Mouse (Mus musculus): ENCODE data around the gene Gm20696. TPM values are rescaled to one million over a fixed set of nuclear protein-coding genes. Genes with fewer than 3 reads are reported as not detected.

Gene Gm20696
- polyA plus RNA-seq, 1 experiment from 2014 or later: 2.4 TPM

DNA sequence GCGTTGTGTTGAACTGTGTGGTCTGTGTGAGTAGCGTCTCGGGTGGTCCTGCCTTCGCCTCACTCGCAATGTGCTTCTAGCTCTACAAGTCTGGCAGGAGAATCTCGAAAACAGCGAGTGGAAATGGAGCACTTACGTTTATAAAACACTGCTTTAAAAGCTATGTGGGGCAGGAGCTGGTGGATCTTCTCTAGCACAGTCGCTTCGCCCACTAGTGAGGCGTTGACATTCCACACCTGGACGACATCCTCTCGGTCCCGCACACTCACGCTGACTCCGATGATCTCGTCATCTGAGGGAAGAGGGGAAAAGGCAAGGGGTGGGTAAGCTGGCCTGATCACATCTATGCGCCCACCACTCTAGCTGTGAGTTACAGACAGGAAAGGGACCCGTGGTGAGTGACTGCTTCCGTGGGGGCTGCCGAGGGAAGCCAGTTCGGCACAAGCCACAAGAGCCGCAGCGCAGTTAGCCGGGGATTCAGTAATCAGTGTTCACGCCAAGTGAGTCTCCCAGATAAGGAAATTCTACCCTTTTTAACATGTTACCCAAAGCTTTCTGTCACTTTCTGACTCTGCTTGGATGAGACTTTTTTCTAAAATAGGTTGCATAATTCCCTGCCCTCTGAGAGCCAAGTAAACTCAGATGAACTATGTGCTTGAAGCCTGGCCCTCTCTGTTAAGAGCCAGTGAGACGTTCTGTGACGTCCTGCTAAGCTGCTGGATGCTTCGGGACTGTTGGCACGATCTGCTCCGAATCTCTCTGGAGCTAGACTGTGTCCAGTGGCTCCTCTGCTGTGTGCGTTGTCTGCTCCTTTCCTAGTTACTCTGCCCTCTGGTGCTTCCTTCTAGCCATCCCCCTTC lies 34.2 kb downstream of the Gm20696 start:
- ATAC-seq: no peak
- 80% methylated on average over 32 of the region's 32 CpGs for WGBS

GRCm38 (mm10) chr6:99631637-99632036 lies 35.0 kb downstream of the Gm20696 start:
- H3K4me3 ChIP-seq (ENCODE audit: low read length): no peak overlapping the region
- ATAC-seq: no peak
- no peak overlapping the region for H3K9ac ChIP-seq (ENCODE audit: low read depth, low read length)
- H3K36me3 ChIP-seq (ENCODE audit: control insufficient read depth, insufficient read depth, low read length): 0 out of 2 replicates have a peak, but pooled peaks cover 2% of the 10 kb centered on the region
- H3K27me3 ChIP-seq (replicated peaks; ENCODE audit: control insufficient read depth, insufficient read depth, low read length): no peaks in the 10 kb centered on the region
- no peaks in the 10 kb centered on the region for H3K9me3 ChIP-seq (ENCODE audit: control insufficient read depth, low read length)
- H3K27ac ChIP-seq (ENCODE audit: low read length): no peak overlapping the region
- WGBS: 89% methylated on average over 5 of the region's 5 CpGs
- H3K4me2 ChIP-seq (ENCODE audit: low read depth, low read length): no peak overlapping the region
- no peaks in the 10 kb centered on the region for H3K4me1 ChIP-seq (ENCODE audit: control insufficient read depth, insufficient read depth, low read length)

More for the DNA sequence above, 34.2 kb downstream of the Gm20696 start:
- H3K27ac ChIP-seq (ENCODE audit: low read length): no peak overlapping the region
- H3K4me1 ChIP-seq (ENCODE audit: control insufficient read depth, insufficient read depth, low read length): no peaks in the 10 kb centered on the region
- H3K27me3 ChIP-seq (replicated peaks; ENCODE audit: control insufficient read depth, insufficient read depth, low read length): no peaks in the 10 kb centered on the region
- no peaks in the 10 kb centered on the region for H3K9me3 ChIP-seq (ENCODE audit: control insufficient read depth, low read length)
- 0 out of 2 replicates have a peak, but pooled peaks cover 2% of the 10 kb centered on the region for H3K36me3 ChIP-seq (ENCODE audit: control insufficient read depth, insufficient read depth, low read length)
- no peak overlapping the region for H3K4me3 ChIP-seq (ENCODE audit: low read length)
- no peak overlapping the region for H3K4me2 ChIP-seq (ENCODE audit: low read depth, low read length)
- no peak overlapping the region for H3K9ac ChIP-seq (ENCODE audit: low read depth, low read length)

- H3K9me3 ChIP-seq (ENCODE audit: control insufficient read depth, low read length): no peaks in the 10 kb centered on the region
- WGBS: 81% methylated on average over 8 of the region's 8 CpGs
- H3K9ac ChIP-seq (ENCODE audit: low read depth, low read length): no peak overlapping the region
- 0 out of 2 replicates have a peak, but pooled peaks cover 2% of the 10 kb centered on the region for H3K36me3 ChIP-seq (ENCODE audit: control insufficient read depth, insufficient read depth, low read length)
- no peak overlapping the region for H3K27ac ChIP-seq (ENCODE audit: low read length)
- H3K4me3 ChIP-seq (ENCODE audit: low read length): no peak overlapping the region
- no peak for ATAC-seq
- H3K4me1 ChIP-seq (ENCODE audit: control insufficient read depth, insufficient read depth, low read length): no peaks in the 10 kb centered on the region
- no peak overlapping the region for H3K4me2 ChIP-seq (ENCODE audit: low read depth, low read length)
- H3K27me3 ChIP-seq (replicated peaks; ENCODE audit: control insufficient read depth, insufficient read depth, low read length): no peaks in the 10 kb centered on the region
These were observed 36.7 kb downstream of the Gm20696 start for GRCm38 (mm10) chr6:99629726-99630458.

DNA sequence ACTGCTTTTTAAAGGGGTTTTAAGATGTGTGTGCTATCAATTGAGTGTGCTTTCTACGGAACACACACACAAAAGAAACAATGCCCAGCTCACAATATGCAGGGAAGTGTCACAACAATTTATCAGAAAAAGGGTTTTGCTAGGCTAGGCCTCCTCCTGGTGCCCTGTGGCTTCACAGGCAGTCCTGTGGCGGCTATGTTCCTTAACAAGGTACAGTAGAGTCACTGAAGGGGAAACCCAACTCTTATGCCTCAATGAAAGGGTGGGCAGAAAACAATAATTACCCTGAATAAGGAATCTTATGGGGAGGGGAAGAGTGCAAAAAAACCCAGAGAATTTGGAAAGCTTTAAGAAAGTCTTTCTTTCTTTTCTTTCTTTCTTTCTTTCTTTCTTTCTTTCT lies 40.2 kb downstream of the Gm20696 start:
- Histone ChIP-seq H3K9ac (ENCODE audit: low read depth, low read length) (no peak overlapping the region), H3K36me3 (ENCODE audit: control insufficient read depth, insufficient read depth, low read length) (0 out of 2 replicates have a peak, but pooled peaks cover 2% of the 10 kb centered on the region), H3K4me3 (ENCODE audit: low read length) (no peak overlapping the region), H3K9me3 (ENCODE audit: control insufficient read depth, low read length) (no peaks in the 10 kb centered on the region), H3K4me2 (ENCODE audit: low read depth, low read length) (no peak overlapping the region), H3K4me1 (ENCODE audit: control insufficient read depth, insufficient read depth, low read length) (no peaks in the 10 kb centered on the region), H3K27me3 (replicated peaks; ENCODE audit: control insufficient read depth, insufficient read depth, low read length) (no peaks in the 10 kb centered on the region), H3K27ac (ENCODE audit: low read length) (no peak overlapping the region)
- 79% methylated on average over 2 of the region's 2 CpGs for WGBS
- ATAC-seq: no peak

- Histone ChIP-seq H3K36me3 (ENCODE audit: control insufficient read depth, insufficient read depth, low read length) (0 out of 2 replicates have a peak, but pooled peaks cover under 1% of the 10 kb centered on the region), H3K4me3 (ENCODE audit: low read length) (no peak overlapping the region), H3K9me3 (ENCODE audit: control insufficient read depth, low read length) (no peaks in the 10 kb centered on the region), H3K27ac (ENCODE audit: low read length) (no peak overlapping the region), H3K4me2 (ENCODE audit: low read depth, low read length) (no peak overlapping the region), H3K27me3 (replicated peaks; ENCODE audit: control insufficient read depth, insufficient read depth, low read length) (no peaks in the 10 kb centered on the region), H3K4me1 (ENCODE audit: control insufficient read depth, insufficient read depth, low read length) (no peaks in the 10 kb centered on the region), H3K9ac (ENCODE audit: low read depth, low read length) (no peak overlapping the region)
- 44% methylated on average over 7 of the region's 7 CpGs for WGBS
- no peak for ATAC-seq
These were observed 40.8 kb downstream of the Gm20696 start for GRCm38 (mm10) chr6:99625803-99626202.

DNA sequence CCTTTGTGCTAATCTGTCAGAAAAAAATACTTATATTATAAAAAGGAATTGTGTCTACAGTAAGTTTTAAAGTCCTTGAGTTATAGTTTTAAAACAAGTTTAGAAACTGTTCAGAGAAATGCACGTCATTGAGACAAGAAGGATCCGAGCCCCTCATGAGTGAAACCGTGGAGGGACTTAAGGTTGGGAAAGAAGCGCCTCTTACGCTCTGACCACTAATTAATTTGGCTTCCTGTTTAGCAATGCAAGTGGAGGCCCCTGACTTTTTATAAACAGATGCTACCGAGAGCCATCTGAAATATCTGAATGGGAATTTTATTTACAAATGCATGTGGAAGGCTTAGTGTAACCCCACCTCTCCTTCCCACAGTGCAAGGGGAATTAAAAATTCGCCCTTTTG lies 41.3 kb downstream of the Gm20696 start:
- Histone ChIP-seq H3K27me3 (replicated peaks; ENCODE audit: control insufficient read depth, insufficient read depth, low read length) (no peaks in the 10 kb centered on the region), H3K4me3 (ENCODE audit: low read length) (no peak overlapping the region), H3K4me1 (ENCODE audit: control insufficient read depth, insufficient read depth, low read length) (no peaks in the 10 kb centered on the region), H3K36me3 (ENCODE audit: control insufficient read depth, insufficient read depth, low read length) (no peaks in the 10 kb centered on the region), H3K9ac (ENCODE audit: low read depth, low read length) (no peak overlapping the region), H3K4me2 (ENCODE audit: low read depth, low read length) (no peak overlapping the region), H3K27ac (ENCODE audit: low read length) (no peak overlapping the region), H3K9me3 (ENCODE audit: control insufficient read depth, low read length) (no peaks in the 10 kb centered on the region)
- ATAC-seq: no peak
- WGBS: 55% methylated on average over 7 of the region's 7 CpGs

GRCm38 (mm10) chr6:99624542-99624941 lies 42.1 kb downstream of the Gm20696 start:
- Histone ChIP-seq H3K4me3 (ENCODE audit: low read length) (no peak overlapping the region), H3K9me3 (ENCODE audit: control insufficient read depth, low read length) (no peaks in the 10 kb centered on the region), H3K27ac (ENCODE audit: low read length) (no peak overlapping the region), H3K4me2 (ENCODE audit: low read depth, low read length) (no peak overlapping the region), H3K4me1 (ENCODE audit: control insufficient read depth, insufficient read depth, low read length) (peaks cover under 1% of the 10 kb centered on the region; the same call in 1 of the 2 replicates), H3K36me3 (ENCODE audit: control insufficient read depth, insufficient read depth, low read length) (no peaks in the 10 kb centered on the region), H3K27me3 (replicated peaks; ENCODE audit: control insufficient read depth, insufficient read depth, low read length) (no peaks in the 10 kb centered on the region), H3K9ac (ENCODE audit: low read depth, low read length) (no peak overlapping the region)
- WGBS: 86% methylated on average over 3 of the region's 3 CpGs
- ATAC-seq: no peak

DNA sequence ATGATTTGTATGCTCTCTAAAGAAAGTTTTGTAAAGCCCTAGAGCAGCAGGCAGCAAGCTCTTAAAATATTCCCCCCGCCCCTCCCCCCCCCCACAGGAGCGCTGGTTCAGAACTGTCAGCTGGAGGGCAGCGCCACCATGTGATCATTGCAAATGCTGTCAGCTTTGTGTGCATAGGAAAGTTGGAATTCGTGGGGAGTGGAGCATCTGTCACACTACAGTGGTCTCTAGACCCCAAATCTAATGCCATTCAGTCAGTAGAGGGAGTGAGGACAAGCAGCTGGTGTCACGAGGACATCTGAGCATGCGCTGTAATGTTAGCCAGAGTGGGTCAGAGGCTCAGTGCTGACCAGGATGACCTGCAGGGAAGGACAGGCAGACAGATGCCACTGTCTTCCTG lies 43.0 kb downstream of the Gm20696 start:
- Histone ChIP-seq H3K4me3 (ENCODE audit: low read length) (no peak overlapping the region), H3K36me3 (ENCODE audit: control insufficient read depth, insufficient read depth, low read length) (no peaks in the 10 kb centered on the region), H3K9ac (ENCODE audit: low read depth, low read length) (no peak overlapping the region), H3K27me3 (replicated peaks; ENCODE audit: control insufficient read depth, insufficient read depth, low read length) (no peaks in the 10 kb centered on the region), H3K4me1 (ENCODE audit: control insufficient read depth, insufficient read depth, low read length) (peaks cover 3% of the 10 kb centered on the region; the same call in 1 of the 2 replicates), H3K9me3 (ENCODE audit: control insufficient read depth, low read length) (no peaks in the 10 kb centered on the region), H3K4me2 (ENCODE audit: low read depth, low read length) (no peak overlapping the region), H3K27ac (ENCODE audit: low read length) (no peak overlapping the region)
- no peak for ATAC-seq
- WGBS: 26% methylated on average over 6 of the region's 6 CpGs

DNA sequence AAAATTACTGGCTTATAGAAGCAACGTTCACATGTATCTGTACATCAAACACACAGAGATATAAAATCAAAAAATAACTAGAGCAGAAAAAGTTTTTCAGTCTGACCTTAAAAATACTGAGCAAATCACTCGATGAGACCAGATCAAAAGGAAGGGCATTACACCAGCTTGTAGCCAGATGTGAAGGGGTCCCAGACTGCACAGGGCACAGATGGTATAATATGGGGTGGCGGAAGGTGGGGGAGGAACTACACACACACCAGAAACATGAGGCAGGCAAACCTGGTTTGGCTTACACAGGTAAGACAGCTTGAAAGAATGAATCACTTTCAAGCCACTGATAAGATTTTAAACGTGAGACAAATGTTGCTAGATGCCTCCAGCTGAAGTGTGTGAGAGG lies 45.4 kb downstream of the Gm20696 start:
- H3K4me1 ChIP-seq (ENCODE audit: control insufficient read depth, insufficient read depth, low read length): peaks cover 3% of the 10 kb centered on the region; the same call in 1 of the 2 replicates
- no peak overlapping the region for H3K9ac ChIP-seq (ENCODE audit: low read depth, low read length)
- H3K4me3 ChIP-seq (ENCODE audit: low read length): no peak overlapping the region
- ATAC-seq: no peak
- no peak overlapping the region for H3K27ac ChIP-seq (ENCODE audit: low read length)
- no peaks in the 10 kb centered on the region for H3K9me3 ChIP-seq (ENCODE audit: control insufficient read depth, low read length)
- no peaks in the 10 kb centered on the region for H3K36me3 ChIP-seq (ENCODE audit: control insufficient read depth, insufficient read depth, low read length)
- H3K27me3 ChIP-seq (replicated peaks; ENCODE audit: control insufficient read depth, insufficient read depth, low read length): no peaks in the 10 kb centered on the region
- H3K4me2 ChIP-seq (ENCODE audit: low read depth, low read length): no peak overlapping the region
- 69% methylated on average over 4 of the region's 4 CpGs for WGBS

Data from intestine, embryonic 16.5 days (tissue).